Mouse (Mus musculus): Measurements from ENCODE around the gene Rhobtb1.

Rhobtb1 gene

GRCm38 (mm10) chr10:69275811-69276775, 124.9 kb downstream of the Rhobtb1 start:
- no peak for DNase-seq (ENCODE audit: low spot score)

- no peak for DNase-seq (ENCODE audit: low spot score)
These were observed 125.7 kb downstream of the Rhobtb1 start for GRCm38 (mm10) chr10:69276920-69277435.

DNA sequence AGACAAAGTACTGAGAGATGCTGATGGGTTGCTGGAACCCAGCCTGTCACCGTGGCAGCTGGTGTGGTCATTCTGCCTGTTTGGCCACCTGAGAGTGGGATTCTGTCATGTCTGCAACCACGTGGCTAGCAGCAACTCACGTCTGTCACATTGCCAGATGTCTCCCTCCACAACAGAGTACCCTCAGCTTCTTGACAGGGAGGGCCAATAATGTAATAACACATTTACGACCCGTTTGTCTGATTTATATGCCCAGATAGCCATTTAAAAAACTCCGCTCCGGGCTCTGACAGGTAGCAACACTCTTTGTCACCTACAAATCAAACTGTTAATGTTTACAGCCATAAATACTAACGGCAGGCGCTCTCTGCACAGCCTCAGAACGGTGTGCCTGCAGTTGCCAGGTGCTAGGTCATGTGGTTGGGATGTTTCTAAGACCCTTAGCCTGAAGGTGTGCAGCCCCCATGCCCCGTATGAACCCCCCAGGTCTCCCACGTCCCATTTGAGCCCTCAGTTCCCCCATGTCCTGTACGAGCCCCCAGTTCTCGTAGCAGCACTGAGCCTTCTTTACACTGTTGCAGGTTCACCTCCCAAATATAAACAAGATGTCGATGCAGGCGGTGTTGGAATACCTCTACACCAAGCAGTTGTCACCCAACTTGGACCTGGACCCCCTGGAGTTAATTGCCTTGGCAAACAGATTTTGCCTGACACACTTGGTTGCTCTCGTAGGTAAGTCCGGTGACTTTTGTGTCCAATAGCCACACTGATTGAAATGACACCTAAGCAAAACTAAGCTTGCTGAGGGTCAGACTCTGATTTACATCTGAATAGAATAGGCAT, 127.8 kb downstream of the Rhobtb1 start:
- DNase-seq (ENCODE audit: low spot score): no peak

DNA sequence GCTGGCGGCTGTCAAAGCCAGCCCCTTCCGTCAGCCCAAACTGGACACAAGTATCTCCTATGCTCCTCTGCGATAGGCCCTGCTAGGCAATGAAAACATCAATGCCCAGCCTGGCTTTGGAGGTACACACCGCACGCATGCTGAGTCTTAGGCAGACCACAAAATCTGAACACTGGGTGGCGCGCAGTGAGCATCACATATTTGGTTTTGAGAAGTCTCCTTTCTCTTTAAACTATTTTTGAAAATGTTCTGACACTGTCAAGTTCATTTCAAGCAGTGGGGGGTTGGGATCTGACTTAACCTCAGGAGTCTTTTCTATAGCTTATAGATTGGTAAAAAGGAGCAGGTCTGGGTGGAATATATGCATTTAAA, 128.4 kb downstream of the Rhobtb1 start:
- DNase-seq (ENCODE audit: low spot score): no peak

DNA sequence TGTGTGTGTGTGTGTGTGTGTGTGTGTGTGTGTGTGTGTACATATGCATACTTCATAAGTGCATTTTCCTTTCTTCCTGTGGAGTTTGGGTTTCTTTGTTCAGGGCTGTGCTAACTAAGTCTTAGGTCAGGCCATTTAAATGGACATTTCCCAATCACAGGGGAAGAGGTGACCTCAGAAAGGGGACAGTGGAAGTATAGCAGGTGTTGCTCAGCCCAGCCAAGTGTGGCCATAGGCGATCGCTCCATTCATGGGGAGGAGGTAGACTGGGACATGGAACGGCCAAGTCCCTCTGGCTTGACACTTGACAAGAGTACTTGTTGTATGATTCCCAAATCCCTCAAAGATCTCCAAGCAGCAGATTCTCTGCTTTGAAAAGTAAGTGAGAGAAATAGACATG, 135.7 kb downstream of the Rhobtb1 start:
- no peak for DNase-seq (ENCODE audit: low spot score)

DNA sequence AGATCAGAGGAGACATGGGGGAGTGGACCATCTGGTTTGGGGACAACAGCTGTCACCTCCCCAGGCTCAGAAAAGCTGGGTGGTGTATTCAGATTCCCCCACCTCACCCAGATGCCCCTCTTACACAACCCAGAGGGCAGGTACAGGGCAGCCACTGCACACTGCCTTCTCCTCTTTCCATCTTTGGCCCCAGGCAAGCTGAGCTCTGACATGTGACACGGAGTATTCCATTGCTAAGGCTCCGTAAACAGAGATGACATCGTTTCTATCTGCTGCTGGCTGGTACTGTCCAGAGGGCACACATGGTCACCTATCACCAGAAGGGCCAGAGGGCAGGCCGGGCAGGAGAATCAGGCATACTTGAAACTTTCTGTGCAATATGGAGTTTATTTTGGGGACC, 136.9 kb downstream of the Rhobtb1 start:
- DNase-seq (ENCODE audit: low spot score): no peak

- no peak for DNase-seq (ENCODE audit: low spot score)
These were observed 137.5 kb downstream of the Rhobtb1 start for GRCm38 (mm10) chr10:69288720-69289119.

DNA sequence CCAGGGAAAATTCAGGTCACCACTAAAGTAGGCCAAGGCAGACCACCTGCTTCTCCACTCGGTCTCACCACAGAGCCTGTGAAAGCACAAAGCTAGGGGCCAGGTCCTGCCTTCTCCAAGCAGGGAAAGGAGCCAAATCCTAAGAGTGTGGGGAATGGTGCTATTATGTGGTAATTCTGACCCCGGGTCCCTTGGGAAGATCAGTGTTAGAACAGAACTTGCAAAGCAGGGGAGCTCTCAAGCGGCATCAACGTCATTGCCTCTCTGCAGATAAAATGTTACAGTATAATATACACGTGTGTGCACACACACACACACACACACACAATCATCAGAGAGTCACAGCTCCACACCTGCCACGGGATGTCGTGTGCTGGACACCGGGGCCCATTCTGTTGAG, 139.5 kb downstream of the Rhobtb1 start:
- DNase-seq (ENCODE audit: low spot score): no peak

GRCm38 (mm10) chr10:69295919-69296318, 144.7 kb downstream of the Rhobtb1 start:
- no peak for DNase-seq (ENCODE audit: low spot score)

DNA sequence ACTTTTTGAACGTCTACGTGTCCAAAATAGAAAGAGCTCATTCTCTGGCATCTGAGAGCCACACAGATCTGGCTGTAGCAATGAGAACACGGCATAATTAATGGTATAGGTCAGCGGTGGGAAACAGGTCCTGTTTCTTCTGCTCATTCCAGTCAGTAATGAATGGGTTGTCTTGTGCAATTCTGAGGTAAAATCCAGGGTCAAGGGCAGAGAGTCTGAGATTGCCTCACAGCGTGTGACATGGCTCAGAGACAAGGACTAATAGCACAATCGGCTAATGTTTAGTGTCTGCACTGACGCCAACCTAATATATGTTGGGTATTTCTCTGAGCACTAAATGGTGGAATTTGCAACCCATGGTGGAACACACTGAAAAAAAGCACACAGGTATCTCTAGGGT, 148.8 kb downstream of the Rhobtb1 start:
- DNase-seq (ENCODE audit: low spot score): no peak

DNA sequence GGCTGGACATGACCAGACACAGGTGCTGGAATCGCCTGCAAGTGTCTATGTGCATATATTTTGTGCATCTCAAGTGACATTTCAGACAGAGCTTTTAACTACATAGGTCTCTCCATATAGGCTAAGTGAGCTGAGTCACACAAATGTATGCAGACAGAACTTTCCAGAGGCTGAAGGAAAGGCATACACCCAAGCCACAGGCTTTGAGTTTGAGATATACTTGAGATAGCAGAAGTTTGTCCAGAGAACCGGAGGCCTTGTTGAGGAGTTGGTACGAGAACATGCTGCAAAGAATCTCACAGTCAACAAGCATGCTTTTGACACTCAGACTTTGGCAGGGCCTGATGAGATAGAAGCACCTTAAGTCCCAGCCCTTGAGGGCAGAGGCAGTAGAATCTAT, 151.4 kb downstream of the Rhobtb1 start:
- no peak for DNase-seq (ENCODE audit: low spot score)

- no peak for DNase-seq (ENCODE audit: low spot score)
These were observed 153.6 kb downstream of the Rhobtb1 start for GRCm38 (mm10) chr10:69304819-69305218.

GRCm38 (mm10) chr10:69305600-69305999, 154.4 kb downstream of the Rhobtb1 start:
- DNase-seq (ENCODE audit: low spot score): no peak

- peak; percentile 37 for DNase-seq (ENCODE audit: low spot score)
These were observed 155.0 kb downstream of the Rhobtb1 start for GRCm38 (mm10) chr10:69306205-69306604.

- peak; percentile 74 for DNase-seq (ENCODE audit: low spot score)
These were observed 155.8 kb downstream of the Rhobtb1 start for GRCm38 (mm10) chr10:69307067-69307466.

- DNase-seq (ENCODE audit: low spot score): no peak
These were observed 157.9 kb downstream of the Rhobtb1 start for GRCm38 (mm10) chr10:69309109-69309508.

DNA sequence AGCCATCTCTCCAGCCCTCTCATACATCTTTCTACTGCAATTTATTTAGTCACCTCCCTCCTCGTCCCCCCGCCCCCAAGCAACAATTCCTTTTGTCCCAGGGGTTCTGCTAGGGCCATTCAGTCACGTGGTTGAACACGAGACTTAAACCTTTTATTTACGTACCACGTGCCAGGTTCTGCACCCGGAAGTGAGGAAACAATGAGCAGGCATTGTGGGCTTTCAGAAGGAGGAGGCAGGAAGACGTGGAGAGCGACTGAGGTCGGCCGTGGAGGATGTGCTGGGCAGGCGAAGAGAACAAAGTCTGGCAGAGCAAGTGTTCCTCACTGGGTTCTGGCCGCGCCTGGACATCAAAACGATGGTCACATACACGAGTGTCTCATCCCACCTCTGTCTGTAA, 160.6 kb downstream of the Rhobtb1 start:
- no peak for DNase-seq (ENCODE audit: low spot score)

GRCm38 (mm10) chr10:69313944-69314343, 162.7 kb downstream of the Rhobtb1 start:
- no peak for DNase-seq (ENCODE audit: low spot score)

DNA sequence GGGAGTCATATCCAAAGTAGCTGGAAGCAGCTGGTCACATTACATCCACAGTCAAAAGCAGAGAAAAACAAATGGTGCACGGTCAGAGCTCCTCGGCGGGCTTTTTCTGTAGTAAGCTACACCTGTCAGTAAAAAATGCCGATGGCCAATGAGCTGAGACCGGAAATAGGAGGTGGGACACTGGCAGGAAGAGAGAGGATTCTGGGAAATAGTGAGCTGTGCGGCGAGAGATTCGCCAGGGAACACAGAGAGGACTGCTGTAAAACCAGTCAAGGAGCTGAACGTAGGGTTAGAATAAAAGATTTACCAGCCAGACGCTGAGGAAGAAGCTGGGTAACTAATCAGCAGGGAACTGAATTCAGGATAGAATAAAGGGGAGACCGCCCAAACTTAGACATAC, 167.3 kb downstream of the Rhobtb1 start:
- DNase-seq (ENCODE audit: low spot score): no peak

- DNase-seq (ENCODE audit: low spot score): peak; percentile 86
These were observed 169.7 kb downstream of the Rhobtb1 start for GRCm38 (mm10) chr10:69320667-69321518.

- DNase-seq (ENCODE audit: low spot score): no peak
These were observed 170.3 kb downstream of the Rhobtb1 start for GRCm38 (mm10) chr10:69321519-69322035.

GRCm38 (mm10) chr10:69323986-69324385, 172.8 kb downstream of the Rhobtb1 start:
- no peak for DNase-seq (ENCODE audit: low spot score)
